Mouse (Mus musculus) gastrocnemius, adult 8-10 months (tissue): ENCODE measurements at regions not wholly inside any gene's neighbourhood (a gene's known extent, or its start where the extent isn't known, plus 50 kb on each side); places are given as distances from the start of the nearest gene placed in this dataset.
"Not testable (repeated sequence)": the region's sequence is repeated elsewhere in the genome, so short reads cannot be mapped to it uniquely, and the experiment has no call there.

Experiments
- DNase-seq, 2 experiments: peaks; one replicate each; pipeline ENCODE4 v3.0.0; 2022; ENCODE audit warnings: low spot score in 2 of 2

- no peak for DNase-seq
These were observed 60.8 kb downstream of the Dmrta2 start for GRCm38 (mm10) chr4:110038696-110039095.

GRCm38 (mm10) chr4:110044851-110045618 is 67.2 kb downstream of the Dmrta2 start:
- DNase-seq, result no peak

GRCm38 (mm10) chr4:110045651-110046269 is 67.9 kb downstream of the Dmrta2 start:
- no peak for DNase-seq

GRCm38 (mm10) chr4:110046270-110046651 is 68.4 kb downstream of the Dmrta2 start:
- DNase-seq, result no peak

- peak; percentile 28 to 34 for DNase-seq
These were observed 72.8 kb downstream of the Dmrta2 start for GRCm38 (mm10) chr4:110050393-110051280.

- no peak for DNase-seq
These were observed 73.4 kb downstream of the Dmrta2 start for GRCm38 (mm10) chr4:110051281-110051665.

GRCm38 (mm10) chr4:110051872-110052271 is 74.0 kb downstream of the Dmrta2 start:
- DNase-seq, result no peak

GRCm38 (mm10) chr4:110052998-110053397 is 75.1 kb downstream of the Dmrta2 start:
- no peak for DNase-seq

GRCm38 (mm10) chr4:110073836-110074235 is 96.0 kb downstream of the Dmrta2 start:
- no peak for DNase-seq

- DNase-seq, result no peak
These were observed 105.5 kb downstream of the Dmrta2 start for GRCm38 (mm10) chr4:110083371-110083770.

- no peak for DNase-seq
These were observed 109.9 kb downstream of the Dmrta2 start for GRCm38 (mm10) chr4:110087570-110088247.

- DNase-seq, result no peak
These were observed 115.4 kb downstream of the Dmrta2 start for GRCm38 (mm10) chr4:110093040-110093820.

GRCm38 (mm10) chr4:110094541-110094940 is 116.7 kb downstream of the Dmrta2 start:
- DNase-seq, result no peak

GRCm38 (mm10) chr4:110095760-110096593 is 118.1 kb downstream of the Dmrta2 start:
- no peak for DNase-seq

- not testable (repeated sequence) for DNase-seq
These were observed 126.3 kb downstream of the Dmrta2 start for GRCm38 (mm10) chr4:110104119-110104518.

- no peak for DNase-seq
These were observed 128.9 kb downstream of the Dmrta2 start for GRCm38 (mm10) chr4:110106620-110107243.

- DNase-seq, result no peak
These were observed 141.6 kb downstream of the Dmrta2 start for GRCm38 (mm10) chr4:110119438-110119837.

GRCm38 (mm10) chr4:110119874-110120273 is 142.0 kb downstream of the Dmrta2 start:
- DNase-seq, result no peak

GRCm38 (mm10) chr4:110120761-110121160 is 142.9 kb downstream of the Dmrta2 start:
- no peak for DNase-seq
